Mouse (Mus musculus) olfactory bulb, adult 2 months (tissue): ENCODE measurements around the gene Minos1. TPM values are rescaled to one million over a fixed set of nuclear protein-coding genes. Genes with fewer than 3 reads are reported as not detected.

Experiments used
- H3K27ac ChIP-seq: fragments of 200-500 bp; 2 replicates; pipeline ENCODE4 v1.5.1; 2012; ENCODE audit warnings: low read depth, low read length; ENCODE audit not compliant: insufficient read depth
- H3K4me1 ChIP-seq: fragments of 200-500 bp; 2 replicates; pipeline ENCODE4 v1.6.1; 2012; ENCODE audit warnings: low read length; ENCODE audit not compliant: control insufficient read depth, insufficient read depth
- H3K4me3 ChIP-seq: fragments of 200-500 bp; 2 replicates; pipeline ENCODE4 v1.5.1; 2012; ENCODE audit warnings: mild to moderate bottlenecking, low read depth, low read length, moderate library complexity; ENCODE audit not compliant: insufficient read depth
- CTCF ChIP-seq: fragments of 200-500 bp; IDR thresholded peaks from 2 replicates; pipeline ENCODE4 v1.5.1; 2012; ENCODE audit warnings: low read depth, mild to moderate bottlenecking, low read length, moderate library complexity; ENCODE audit not compliant: insufficient read depth
- POLR2A ChIP-seq: fragments of 200-500 bp; IDR thresholded peaks from 2 replicates; pipeline ENCODE4 v1.6.1; 2012; ENCODE audit warnings: mild to moderate bottlenecking, low read depth, low read length, moderate library complexity; ENCODE audit not compliant: insufficient read depth
- WGBS: fragments of 180-500 bp; shearing (Covaris S2); methylation state at CpG from one replicate; pipeline ENCODE4 v1.1.7; 2018; 5-methylcytosine and 5-hydroxymethylcytosine counted together
- polyA plus RNA-seq: library from polyadenylated mRNA; stranded (reverse); fragments of >200 nt; gene quantifications from 2 replicates; pipeline ENCODE4 v1.2.4, GENCODE M21; 2012; ENCODE audit warnings: low replicate concordance; ENCODE audit not compliant: missing spikeins, insufficient read depth, insufficient read length

The Minos1 gene
- polyA plus RNA-seq, 1 experiment: not detected

- peaks cover 9% of the 10 kb centered on the region; the same call in 1 of the 2 replicates for H3K4me1 ChIP-seq
- 38% methylated on average over 29 of the region's 29 CpGs for WGBS
- no peak for TF ChIP-seq POLR2A
- no peak for TF ChIP-seq CTCF
- no peak overlapping the region for H3K4me3 ChIP-seq
- no peak overlapping the region for H3K27ac ChIP-seq
Measured at GRCm38 (mm10) chr4:139074060-139074459, 56.9 kb downstream of the Minos1 start.

GRCm38 (mm10) chr4:139068287-139068686, 62.6 kb downstream of the Minos1 start:
- H3K4me3 ChIP-seq: no peak overlapping the region
- 26% methylated on average over 4 of the region's 4 CpGs for WGBS
- H3K27ac ChIP-seq: no peak overlapping the region
- no peaks in the 10 kb centered on the region for H3K4me1 ChIP-seq
- TF ChIP-seq POLR2A (no peak), CTCF (no peak)

- WGBS: 90% methylated on average over 5 of the region's 5 CpGs
- no peak for TF ChIP-seq CTCF
- TF ChIP-seq POLR2A: no peak
- Histone ChIP-seq H3K4me1 (no peaks in the 10 kb centered on the region), H3K27ac (no peak overlapping the region), H3K4me3 (no peak overlapping the region)
Measured at GRCm38 (mm10) chr4:139064831-139065230, 66.1 kb downstream of the Minos1 start.

- TF ChIP-seq CTCF: no peak
- TF ChIP-seq POLR2A: no peak
- H3K4me3 ChIP-seq: no peak overlapping the region
Measured at GRCm38 (mm10) chr4:139059569-139059968, 71.3 kb downstream of the Minos1 start.

GRCm38 (mm10) chr4:139058029-139058428, 72.9 kb downstream of the Minos1 start:
- WGBS: 90% methylated on average over 5 of the region's 5 CpGs
- TF ChIP-seq POLR2A (no peak), CTCF (no peak)

More at GRCm38 (mm10) chr4:139059569-139059968, 71.3 kb downstream of the Minos1 start:
- WGBS: 46% methylated on average over 7 of the region's 7 CpGs
- peaks cover 7% of the 10 kb centered on the region for H3K4me1 ChIP-seq
- H3K27ac ChIP-seq: no peak overlapping the region

GRCm38 (mm10) chr4:139057291-139057690, 73.6 kb downstream of the Minos1 start:
- TF ChIP-seq POLR2A: no peak
- no peak for TF ChIP-seq CTCF
- no peak overlapping the region for H3K27ac ChIP-seq
- no peak overlapping the region for H3K4me3 ChIP-seq
- H3K4me1 ChIP-seq: peaks cover 14% of the 10 kb centered on the region
- WGBS: 81% methylated on average over 5 of the region's 5 CpGs

More at GRCm38 (mm10) chr4:139058029-139058428, 72.9 kb downstream of the Minos1 start:
- H3K4me1 ChIP-seq: peaks cover 14% of the 10 kb centered on the region
- no peak overlapping the region for H3K4me3 ChIP-seq
- no peak overlapping the region for H3K27ac ChIP-seq

- WGBS: 51% methylated on average over 3 of the region's 3 CpGs
- peaks cover 14% of the 10 kb centered on the region for H3K4me1 ChIP-seq
- H3K4me3 ChIP-seq: no peak overlapping the region
- H3K27ac ChIP-seq: no peak overlapping the region
- TF ChIP-seq POLR2A: no peak
- no peak for TF ChIP-seq CTCF
Measured at GRCm38 (mm10) chr4:139055744-139056143, 75.2 kb downstream of the Minos1 start.

GRCm38 (mm10) chr4:139055336-139055735, 75.6 kb downstream of the Minos1 start:
- 28% methylated on average over 4 of the region's 4 CpGs for WGBS
- Histone ChIP-seq H3K27ac (no peak overlapping the region), H3K4me1 (peaks cover 14% of the 10 kb centered on the region), H3K4me3 (no peak overlapping the region)
- TF ChIP-seq CTCF (no peak), POLR2A (no peak)

GRCm38 (mm10) chr4:139054300-139054923, 76.5 kb downstream of the Minos1 start:
- H3K27ac ChIP-seq: no peak overlapping the region
- no peak overlapping the region for H3K4me3 ChIP-seq
- H3K4me1 ChIP-seq: peaks cover 14% of the 10 kb centered on the region
- 21% methylated on average over 9 of the region's 9 CpGs for WGBS
- TF ChIP-seq CTCF (peak; percentile 55; the same call in 1 of the 2 replicates), POLR2A (no peak)
